Mouse (Mus musculus) kidney, adult 18-20 months (tissue): Measurements from ENCODE around the gene Rcn1.

Experiments used
- DNase-seq: peaks from one replicate; pipeline ENCODE4 v3.0.0; 2021

Rcn1 gene

DNA sequence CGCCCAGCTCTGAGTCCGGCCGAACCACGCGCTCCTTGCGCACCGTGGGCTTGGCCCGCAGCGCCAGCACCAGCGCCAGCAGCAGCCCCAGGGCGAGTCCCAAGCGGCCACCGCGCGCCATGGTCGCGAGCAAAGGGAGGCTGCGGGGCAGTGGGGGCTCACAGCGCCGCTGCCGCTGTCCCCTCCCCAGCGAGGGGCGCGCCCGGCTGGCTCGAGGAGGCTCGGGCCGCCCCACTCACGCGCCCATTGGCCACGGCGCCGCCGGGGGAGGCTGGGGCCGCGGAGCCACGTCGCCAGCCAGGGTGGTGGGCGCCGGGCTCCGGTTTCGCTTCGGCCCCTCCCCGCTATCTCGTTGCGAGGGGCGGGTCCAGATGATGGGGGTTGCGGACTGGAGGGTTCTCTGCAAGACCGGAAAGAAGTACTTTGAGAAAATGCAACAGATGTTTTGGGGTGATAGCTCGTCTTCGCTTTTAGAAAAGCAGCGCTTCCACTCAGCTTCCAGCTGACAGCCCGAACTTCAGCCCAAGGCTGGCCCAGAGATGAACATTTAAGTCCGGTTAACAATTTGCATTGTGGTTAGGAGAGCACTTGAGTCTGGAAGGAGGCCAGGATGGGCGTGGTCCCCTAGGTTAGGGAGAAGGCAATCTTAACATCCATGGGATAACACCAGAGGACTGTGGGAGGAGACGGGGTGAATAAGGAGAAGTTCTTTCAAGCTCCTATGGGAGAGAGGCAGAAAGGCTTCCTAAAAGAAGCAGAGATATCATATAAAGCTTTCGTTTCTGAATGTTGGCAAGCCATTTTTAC is at the start of gene Rcn1:
Gene Rcn1 (minus strand): TSS at position 235 of the 807 bp plus-strand sequence.
- peak; percentile 79 for DNase-seq

- DNase-seq = no peak
Measured at GRCm38 (mm10) chr2:105444072-105444471, 45.0 kb upstream of the Rcn1 start.

- DNase-seq = no peak
Measured at GRCm38 (mm10) chr2:105439022-105439421, 39.9 kb upstream of the Rcn1 start.

DNA sequence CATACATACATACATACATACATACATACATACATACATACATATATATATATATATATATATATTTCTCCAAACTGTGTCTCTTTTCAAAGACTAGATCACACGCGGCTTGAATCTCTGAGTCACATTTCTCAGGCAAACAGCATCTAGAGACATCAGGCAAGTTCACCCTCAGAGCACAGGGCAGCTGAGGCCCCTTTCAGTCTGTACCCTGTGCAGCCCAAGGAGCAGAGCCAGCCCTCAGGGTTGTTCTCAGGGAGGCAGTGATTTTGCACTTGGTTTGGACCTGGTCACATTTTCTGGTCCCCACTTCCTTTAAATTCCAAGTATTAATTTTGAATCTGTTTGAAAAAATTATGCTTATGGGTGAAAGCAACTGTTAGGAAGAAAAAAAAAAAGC is 39.4 kb upstream of the Rcn1 start:
- DNase-seq = no peak

DNA sequence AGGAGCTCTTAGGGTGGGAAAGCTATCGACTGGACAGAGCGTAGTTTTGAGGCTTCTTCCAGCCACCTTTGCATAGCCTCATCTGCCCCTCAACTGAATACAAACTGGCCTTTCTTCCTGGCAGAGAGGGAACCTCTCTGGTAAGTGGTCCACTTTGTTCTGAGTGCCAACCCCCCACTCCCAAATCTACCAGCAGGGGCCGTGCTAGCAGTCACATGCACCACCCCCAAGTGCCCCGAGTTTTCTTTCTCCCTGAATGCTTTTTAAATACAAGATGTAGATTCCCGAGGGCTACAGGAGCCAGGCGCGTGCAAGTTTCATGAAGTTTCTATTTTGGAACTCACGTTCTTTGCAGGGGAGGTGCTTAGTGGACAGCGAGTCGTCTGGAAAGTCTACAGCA is 33.8 kb upstream of the Rcn1 start:
- no peak for DNase-seq

- DNase-seq = no peak
Measured at GRCm38 (mm10) chr2:105430373-105430772, 31.3 kb upstream of the Rcn1 start.

- no peak for DNase-seq
Measured at GRCm38 (mm10) chr2:105429899-105430298, 30.8 kb upstream of the Rcn1 start.

GRCm38 (mm10) chr2:105428467-105428866 is 29.3 kb upstream of the Rcn1 start:
- DNase-seq = no peak

GRCm38 (mm10) chr2:105428029-105428428 is 28.9 kb upstream of the Rcn1 start:
- DNase-seq = peak; percentile 66

- no peak for DNase-seq
Measured at GRCm38 (mm10) chr2:105427447-105427846, 28.3 kb upstream of the Rcn1 start.

DNA sequence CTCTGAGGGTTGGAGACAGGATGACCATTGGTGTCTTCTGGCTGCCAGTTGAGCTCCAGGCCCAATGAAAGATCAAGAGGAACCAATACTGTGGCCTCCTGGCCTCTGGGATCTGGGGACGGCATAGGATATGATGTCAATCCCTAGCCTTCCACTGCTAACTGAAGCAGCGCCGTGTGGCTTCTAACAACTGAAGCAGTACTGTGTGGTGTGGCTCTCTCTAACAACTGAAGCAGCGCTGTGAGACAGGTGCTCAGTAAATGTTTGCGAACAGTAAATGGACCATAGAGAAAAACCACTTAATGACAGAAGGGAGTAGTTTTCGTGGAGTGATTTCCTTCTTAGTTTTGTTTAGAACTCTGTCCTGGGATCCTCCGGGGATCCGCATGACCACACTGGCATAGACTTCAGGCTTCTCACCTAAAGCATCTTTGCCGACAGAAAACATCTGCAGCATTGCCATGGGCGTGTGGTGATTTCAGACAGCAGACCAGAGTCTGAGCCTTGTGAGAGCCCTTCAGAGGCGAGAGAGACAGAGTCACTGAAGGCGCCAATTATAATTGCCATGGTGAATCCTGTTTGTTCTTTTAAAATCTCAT is 19.6 kb upstream of the Rcn1 start:
- DNase-seq = no peak

GRCm38 (mm10) chr2:105417663-105418062 is 18.5 kb upstream of the Rcn1 start:
- DNase-seq = no peak

- no peak for DNase-seq
Measured at GRCm38 (mm10) chr2:105416660-105417348, 17.7 kb upstream of the Rcn1 start.

DNA sequence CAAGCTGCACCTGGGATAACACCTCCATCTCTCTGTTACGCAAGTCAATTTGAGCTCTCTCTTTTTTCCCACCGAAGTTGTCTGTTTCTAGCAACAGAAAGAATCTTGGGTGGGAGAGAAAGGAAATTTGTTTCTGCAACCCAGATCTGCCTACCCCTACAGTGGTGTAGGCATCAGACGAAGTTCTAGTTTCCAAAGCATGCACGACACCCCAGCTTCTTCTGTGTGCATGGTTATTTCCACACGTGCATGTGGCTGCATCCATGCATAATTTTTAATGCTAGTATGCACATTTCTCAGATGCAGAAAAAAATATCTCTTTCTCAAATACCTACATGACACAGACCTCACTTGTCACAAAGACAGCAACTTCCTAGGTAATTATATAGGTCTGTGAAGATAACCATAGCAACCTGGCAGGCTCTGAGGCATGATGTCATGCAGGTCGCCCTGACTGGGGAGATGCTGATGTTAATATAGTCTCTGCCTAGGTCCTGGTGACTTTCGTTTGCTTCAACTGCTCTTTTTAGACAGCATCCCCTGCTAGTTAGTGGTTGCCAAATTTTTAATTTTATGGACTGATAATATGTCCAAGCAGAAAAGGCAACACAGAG is 17.0 kb upstream of the Rcn1 start:
- no peak for DNase-seq

DNA sequence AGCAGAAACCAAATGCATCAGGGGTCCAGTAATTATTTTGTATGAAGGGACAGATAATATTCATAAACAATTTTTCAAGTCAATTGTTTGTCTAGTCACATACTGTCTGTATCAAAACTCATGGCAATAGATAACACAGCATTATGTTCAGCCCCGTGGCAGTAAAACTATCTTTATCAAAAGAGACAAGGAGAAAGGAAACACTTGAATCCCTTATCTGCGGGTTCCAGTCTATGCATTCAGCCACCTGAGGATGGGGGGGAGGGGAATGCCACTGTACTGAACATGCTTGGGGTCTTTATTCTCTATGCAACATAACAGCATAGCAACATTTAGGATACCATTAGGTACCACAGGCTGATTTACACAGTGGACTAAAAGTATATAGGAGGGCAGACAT is 15.2 kb upstream of the Rcn1 start:
- DNase-seq = no peak

DNA sequence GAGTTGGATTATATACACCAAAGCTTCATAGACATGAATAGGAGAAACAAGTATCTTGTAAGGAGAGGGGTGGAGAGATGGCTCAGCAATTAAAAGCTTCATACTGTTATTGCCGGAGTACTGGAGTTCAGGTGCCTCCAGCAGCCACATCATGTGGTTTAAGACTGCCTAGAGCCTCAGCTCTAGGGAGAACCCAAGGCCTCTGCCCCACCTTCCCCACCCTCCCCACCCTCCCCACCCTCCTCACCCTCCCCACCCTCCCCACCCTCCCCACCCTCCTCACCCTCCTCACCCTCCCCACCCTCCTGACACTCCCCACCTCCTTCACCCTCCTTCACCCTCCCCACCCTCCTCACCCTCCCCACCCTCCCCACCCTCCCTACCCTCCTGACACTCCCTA is 10.1 kb upstream of the Rcn1 start:
- no peak for DNase-seq

DNA sequence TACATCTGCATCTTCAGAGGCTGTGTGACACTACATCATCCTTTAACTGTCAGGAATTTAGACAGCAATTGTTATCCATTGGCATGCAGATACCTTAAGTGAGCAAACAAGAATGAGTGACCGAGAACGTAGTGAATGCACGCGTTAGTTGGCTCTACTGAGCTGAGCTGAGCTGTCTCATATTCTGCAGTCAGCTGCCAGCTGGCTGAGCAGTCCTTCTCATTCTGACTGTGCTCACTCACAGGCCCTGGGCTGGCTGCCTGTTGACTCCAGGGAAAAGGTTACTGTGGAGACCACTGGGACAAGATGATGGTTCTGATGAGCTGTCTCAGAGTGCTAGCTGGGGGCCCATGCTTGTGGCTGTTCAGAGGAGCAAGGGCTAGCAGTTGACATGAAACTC is 9.4 kb upstream of the Rcn1 start:
- no peak for DNase-seq

- no peak for DNase-seq
Measured at GRCm38 (mm10) chr2:105402180-105402579, 3.1 kb upstream of the Rcn1 start.

DNA sequence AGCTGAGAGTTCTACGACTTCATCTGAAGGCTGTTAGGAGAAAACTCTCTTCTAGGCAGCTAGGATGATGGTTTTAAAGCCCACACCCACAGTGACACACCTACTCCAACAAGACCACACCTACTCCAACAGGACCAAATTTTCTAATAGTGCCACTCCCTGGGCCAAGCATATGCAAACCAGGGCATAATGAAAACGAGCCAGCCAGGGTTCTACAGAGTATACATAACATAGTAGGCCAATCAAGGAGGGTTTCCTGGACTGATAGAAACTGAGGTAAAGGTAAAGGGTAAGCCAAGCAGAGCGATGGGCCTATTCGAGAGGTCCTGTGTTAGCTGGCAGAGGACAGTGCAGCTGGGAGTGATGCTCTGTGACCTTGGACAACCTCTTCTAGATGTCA is 1.4 kb upstream of the Rcn1 start:
- DNase-seq = no peak

- peak; percentile 65 for DNase-seq
Measured at GRCm38 (mm10) chr2:105398636-105399084, 459 bp downstream of the Rcn1 start.

DNA sequence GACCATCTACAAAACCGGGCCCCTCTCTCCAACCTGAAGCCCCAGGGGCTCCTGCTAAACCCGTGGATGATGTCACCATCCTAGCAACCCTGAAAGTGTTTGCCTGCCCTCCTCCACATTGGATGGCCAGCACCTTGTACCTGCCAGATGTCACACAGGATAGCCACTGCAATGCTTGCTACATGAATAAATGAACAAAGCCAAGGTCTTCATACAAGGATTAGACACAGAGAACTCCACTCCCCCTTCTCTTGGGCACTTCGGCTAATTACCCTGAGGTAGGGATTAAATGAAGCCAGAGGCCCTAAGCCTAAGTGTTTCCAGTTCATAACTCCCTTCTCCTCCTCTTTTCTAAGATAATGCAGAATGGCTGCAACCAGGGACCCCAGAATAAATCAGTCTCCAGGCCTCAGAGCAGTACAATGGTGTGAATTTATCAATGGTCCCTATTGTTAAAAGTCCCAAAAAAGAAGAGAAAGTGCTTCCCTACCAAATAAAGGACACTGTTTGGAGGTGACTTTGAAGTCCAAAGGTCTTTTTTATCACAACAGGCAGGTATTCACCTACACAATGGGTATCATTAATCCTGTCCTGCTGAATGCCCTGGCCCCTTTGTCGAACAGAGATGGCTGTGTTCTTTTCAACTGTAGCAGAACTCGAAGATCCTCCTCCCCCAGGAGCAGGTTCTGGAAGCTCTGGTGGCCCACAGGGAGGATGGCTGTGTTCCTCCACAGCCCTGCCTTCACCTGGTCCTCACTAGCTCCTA is 1.5 kb downstream of the Rcn1 start:
- no peak for DNase-seq

GRCm38 (mm10) chr2:105396066-105396465 is 3.1 kb downstream of the Rcn1 start:
- DNase-seq = no peak

- no peak for DNase-seq
Measured at GRCm38 (mm10) chr2:105394375-105394774, 4.7 kb downstream of the Rcn1 start.
